Mouse (Mus musculus): ENCODE results near the gene Ryr3.
"Not testable (repeated sequence)": the region's sequence is repeated elsewhere in the genome, so short reads cannot be mapped to it uniquely, and the experiment has no call there.

The Ryr3 gene

DNA sequence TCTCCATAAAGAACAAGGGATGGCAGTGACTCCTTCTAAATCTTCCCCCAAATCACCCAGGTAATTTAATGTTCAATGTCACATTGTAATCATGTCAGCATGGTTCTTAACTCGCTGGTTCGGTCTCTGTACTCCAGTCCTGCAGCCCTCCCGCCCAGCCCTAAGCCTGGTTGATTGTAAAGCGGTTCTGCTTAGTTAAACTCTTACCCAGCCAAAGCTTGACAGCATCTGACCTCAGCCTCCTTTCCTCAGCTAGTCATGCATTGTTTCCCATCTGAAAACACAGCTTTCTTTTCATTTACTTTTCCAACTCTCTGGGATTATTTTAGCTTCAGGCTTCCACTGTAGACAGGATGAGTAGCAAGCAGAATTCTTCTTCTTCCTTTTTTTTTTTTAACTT is 121.7 kb downstream of the Ryr3 start:
- DNase-seq (ENCODE audit: low spot score in 2 of 2): no peak

- DNase-seq (ENCODE audit: low spot score in 2 of 2): no peak
Observed at GRCm38 (mm10) chr2:113094088-113094487, 122.8 kb downstream of the Ryr3 start.

DNA sequence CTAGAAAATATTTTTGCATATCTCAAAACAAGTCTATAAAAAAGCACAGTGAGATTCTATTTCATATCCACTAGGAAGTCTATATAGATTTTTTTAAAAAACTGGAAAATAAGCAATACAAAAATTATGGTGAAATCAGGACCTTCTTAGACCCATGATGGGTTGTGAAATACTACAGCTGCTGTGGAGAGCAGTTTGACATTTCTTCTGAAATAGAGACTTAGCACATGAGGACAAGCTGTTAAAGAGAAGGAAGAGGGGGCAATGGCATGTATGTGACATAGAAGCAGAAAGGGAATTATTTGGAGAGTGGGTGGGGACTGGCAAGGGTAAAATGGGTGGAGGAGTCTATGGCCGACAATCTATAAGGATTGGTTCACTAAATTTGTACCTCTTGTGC is 124.1 kb downstream of the Ryr3 start:
- no peak for DNase-seq (ENCODE audit: low spot score in 2 of 2)

DNA sequence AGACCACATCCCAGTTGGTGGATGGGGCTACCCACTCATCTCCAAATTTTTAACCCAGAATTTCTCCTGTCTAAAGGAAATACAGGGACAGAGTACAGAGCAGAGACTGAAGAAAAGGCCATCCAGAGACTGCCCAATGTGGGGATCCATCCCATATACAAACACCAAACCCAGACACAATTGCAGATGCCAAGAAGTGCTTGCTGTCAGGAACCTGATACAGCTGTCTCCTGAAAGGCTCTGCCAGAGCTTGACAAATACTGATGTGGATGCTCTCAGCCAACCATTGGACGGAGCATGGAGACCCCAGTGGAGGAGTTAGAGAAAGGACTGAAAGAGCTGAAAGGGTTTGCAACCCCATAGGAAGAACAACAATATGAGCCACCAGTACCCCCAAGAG is 125.6 kb downstream of the Ryr3 start:
- DNase-seq (ENCODE audit: low spot score in 2 of 2): not testable (repeated sequence)

DNA sequence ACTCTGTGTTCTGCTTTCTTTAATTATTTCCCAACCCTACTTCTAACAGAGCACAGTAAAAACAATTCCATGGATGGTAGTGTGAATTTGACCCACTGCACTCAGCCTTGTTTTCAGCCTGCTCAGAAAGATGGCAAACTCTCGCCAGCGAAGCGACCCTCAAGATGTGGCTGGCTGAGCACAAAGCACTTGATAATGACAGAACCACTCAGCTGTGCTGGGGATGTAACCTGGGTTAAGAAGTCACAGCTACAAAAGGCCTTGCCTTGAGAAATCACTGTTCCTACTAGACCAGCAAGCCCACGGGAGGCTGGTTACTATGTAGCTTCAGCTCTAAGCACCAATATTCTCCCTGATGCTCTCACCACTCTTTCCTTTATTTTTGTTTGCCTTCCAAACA is 140.5 kb downstream of the Ryr3 start:
- no peak for DNase-seq (ENCODE audit: low spot score in 2 of 2)

DNA sequence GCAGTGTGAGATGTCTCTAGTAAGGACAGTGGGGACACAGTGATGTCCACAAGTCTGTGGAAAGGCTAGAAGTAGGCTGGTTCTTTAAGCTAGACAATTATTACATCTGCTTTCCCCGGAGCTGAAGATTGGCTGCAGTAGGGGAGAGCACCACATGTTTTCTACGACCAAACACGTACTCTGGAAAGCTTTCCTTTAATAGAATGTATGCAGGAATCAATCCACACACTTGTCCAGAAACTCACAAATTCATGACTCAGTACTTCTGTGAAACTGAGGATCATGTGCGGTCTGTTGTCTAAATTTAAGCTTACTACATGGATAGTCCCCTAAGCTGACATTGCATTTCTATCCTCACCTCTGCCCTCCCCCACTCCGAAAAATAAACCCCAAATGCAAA is 157.5 kb downstream of the Ryr3 start:
- no peak for DNase-seq (ENCODE audit: low spot score in 2 of 2)

DNA sequence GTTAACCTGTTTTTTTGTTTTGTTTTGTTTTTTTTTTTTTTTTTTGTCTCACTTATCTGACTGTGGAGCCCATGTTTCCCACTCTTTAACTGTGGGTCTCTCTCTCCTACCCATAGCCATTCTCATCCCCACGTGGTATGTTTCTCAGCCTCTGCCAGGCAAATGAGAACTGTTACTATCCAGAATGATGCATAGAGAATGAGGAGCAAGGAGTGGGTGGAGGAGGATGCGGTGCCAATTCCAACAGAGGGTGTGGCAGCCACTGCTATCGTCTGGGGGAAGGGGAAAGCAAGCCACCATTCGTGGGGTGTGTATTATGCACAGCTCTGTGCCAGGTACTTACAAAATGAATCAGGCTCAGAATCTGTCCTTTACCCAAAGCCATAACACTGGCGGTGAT is 158.0 kb downstream of the Ryr3 start:
- peak; percentile 38 to 70 for DNase-seq (ENCODE audit: low spot score in 2 of 2)

DNA sequence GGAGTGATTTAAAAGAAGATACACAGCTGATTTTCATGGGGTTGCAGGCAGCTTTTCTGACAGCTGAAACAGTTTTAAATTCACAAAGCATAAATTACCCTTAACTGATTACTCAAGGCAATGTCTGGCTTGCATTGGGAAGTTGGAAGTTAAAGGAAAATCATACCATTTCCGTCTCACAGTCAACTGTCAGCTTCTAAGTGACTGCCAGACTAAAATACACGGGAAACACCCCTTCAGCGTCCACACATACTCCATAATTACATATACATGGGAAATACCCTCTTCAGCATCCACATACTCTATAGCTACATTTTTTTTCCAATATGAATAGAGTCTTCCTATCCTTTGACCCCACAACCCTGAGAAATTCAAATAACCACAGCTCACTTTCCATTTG is 158.8 kb downstream of the Ryr3 start:
- no peak for DNase-seq (ENCODE audit: low spot score in 2 of 2)

DNA sequence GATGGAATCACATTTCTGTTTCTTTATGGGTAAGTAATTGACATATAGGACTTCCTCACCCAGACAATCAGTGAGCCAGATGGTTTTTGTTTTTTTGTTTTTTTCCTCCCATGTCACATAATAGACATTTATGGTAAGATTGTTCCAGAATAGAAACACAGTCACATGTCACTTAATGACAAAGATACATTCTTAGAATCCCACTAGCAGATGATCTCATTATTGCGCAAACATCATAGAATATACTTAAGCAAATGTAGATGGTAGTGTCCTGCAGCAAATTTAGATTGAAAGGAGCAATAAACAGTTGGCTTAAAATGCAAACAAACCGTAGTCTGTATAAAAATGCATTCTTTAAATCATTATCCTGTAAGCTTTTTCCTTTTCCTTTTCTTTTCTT is 161.3 kb downstream of the Ryr3 start:
- no peak for DNase-seq (ENCODE audit: low spot score in 2 of 2)

- no peak for DNase-seq (ENCODE audit: low spot score in 2 of 2)
Observed at GRCm38 (mm10) chr2:113049831-113050230, 167.1 kb downstream of the Ryr3 start.

DNA sequence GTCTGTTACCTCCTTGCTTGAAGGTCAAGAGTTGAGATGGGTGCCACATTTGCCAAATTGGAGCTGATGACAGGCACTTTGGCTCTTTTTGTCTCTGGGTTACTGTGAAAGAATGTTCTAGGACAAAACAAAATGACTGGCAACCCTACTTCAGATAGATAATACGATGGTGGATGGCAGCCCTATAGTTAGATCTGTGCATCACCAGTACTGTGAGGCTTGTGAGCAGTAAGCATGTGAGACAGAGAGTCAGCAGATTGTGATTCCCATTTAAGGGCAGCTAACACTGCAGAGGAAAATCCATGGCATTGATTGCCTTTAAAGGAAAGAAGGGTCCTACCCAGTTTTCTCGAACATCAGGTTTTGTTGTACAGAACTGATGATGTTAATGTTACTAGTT is 180.3 kb downstream of the Ryr3 start:
- no peak for DNase-seq (ENCODE audit: low spot score in 2 of 2)

DNA sequence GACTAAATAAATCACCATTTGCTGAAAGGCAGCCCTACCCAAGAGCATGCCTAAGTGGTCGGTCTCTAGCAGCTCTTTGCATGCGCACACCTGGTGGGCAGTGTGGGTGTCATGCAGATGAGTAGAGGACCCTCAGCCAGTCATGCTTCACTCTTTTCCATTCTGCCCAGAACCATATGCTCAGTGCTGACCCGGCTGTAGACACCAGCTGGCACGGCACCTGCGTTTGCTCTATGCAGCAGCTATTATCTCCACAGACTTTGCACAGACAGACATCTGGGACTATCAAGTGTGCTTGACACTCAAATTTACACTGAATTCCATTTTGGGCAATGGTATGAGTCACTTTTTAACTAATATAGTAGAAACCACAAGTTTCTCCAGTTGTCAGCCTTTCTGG is 186.2 kb downstream of the Ryr3 start:
- no peak for DNase-seq (ENCODE audit: low spot score in 2 of 2)

GRCm38 (mm10) chr2:113019896-113020295 is 197.0 kb downstream of the Ryr3 start:
- peak in 1 of 2 experiments; percentile 64 for DNase-seq (ENCODE audit: low spot score in 2 of 2)

DNA sequence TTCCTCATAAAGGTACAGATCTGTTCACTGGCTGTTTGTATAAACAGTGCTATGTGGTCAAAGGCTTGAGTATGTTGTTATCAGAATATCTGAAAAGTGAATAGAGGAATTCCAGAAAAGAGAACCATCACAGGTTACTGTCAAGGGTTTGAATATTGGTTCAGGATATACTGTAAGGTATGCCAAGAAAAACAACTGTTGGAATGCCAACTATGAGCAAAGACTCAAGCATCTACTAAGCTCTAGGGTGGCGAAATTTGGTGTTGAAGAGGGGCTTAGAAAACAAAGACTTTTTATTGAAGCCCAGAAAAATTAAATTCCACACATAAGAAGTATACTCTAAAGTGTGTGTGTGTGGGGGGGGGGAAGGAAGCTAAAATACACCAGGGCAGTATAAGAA is 198.6 kb downstream of the Ryr3 start:
- DNase-seq (ENCODE audit: low spot score in 2 of 2): no peak

GRCm38 (mm10) chr2:113016236-113016635 is 200.7 kb downstream of the Ryr3 start:
- DNase-seq (ENCODE audit: low spot score in 2 of 2): no peak

GRCm38 (mm10) chr2:113008961-113009740 is 207.7 kb downstream of the Ryr3 start:
- peak in 1 of 2 experiments; percentile 7 for DNase-seq (ENCODE audit: low spot score in 2 of 2)

DNA sequence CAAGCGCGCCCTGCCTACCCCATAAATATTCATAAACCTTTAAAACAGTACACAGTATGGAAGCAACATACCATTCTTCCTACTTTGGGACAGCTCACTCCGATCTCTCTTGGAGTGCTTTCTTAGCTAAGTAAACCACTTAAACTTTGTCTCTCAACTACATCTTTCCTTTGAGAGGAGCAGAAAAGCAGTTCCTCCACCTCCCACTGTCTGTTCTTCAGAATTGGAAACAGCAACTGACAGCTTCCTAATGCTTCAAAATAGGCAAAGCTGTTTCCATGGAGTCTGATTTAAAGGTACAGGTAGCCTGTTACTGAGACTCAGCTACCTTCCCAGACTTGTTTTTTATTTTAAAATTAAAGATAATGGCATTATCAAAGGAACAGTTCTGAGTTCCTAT is 218.4 kb downstream of the Ryr3 start:
- no peak for DNase-seq (ENCODE audit: low spot score in 2 of 2)

GRCm38 (mm10) chr2:112982908-112983510 is 233.9 kb downstream of the Ryr3 start:
- DNase-seq (ENCODE audit: low spot score in 2 of 2): no peak

GRCm38 (mm10) chr2:112966807-112967625 is 249.9 kb downstream of the Ryr3 start:
- DNase-seq (ENCODE audit: low spot score in 2 of 2): no peak

DNA sequence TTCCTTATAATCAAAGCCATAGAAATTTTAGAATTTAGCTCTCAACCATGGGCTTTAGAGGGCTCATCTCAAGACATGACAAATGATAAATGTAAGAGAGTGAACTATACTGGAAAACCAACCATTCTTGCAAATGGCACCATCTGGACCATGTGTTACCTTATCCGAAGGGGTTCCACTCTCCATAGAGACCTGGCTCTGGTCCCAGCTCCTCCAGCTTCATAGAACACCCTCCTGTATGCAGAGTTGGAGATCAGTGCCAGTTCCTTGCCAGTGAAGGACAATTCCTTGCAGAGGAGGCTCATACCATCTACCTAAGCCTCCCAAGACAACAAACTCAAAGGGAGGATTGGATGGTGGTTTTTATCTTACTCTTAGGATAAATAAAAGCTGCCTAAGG is 268.0 kb downstream of the Ryr3 start:
- DNase-seq (ENCODE audit: low spot score in 2 of 2): no peak

GRCm38 (mm10) chr2:112931776-112932175 is 285.1 kb downstream of the Ryr3 start:
- no peak for DNase-seq (ENCODE audit: low spot score in 2 of 2)

GRCm38 (mm10) chr2:112913796-112914195 is 303.1 kb downstream of the Ryr3 start:
- no peak for DNase-seq (ENCODE audit: low spot score in 2 of 2)

- DNase-seq (ENCODE audit: low spot score in 2 of 2): peak in 1 of 2 experiments; percentile 15
Observed at GRCm38 (mm10) chr2:112912611-112913010, 304.3 kb downstream of the Ryr3 start.
